Mouse (Mus musculus) right cerebral cortex, postnatal 10 days (tissue): ENCODE data around the gene Mast3.

Experiments
- DNase-seq, 2 experiments: peaks; one replicate each; pipeline ENCODE4 v3.0.0; 2021; ENCODE audit warnings: low spot score in 2 of 2

Mast3 gene

GRCm38 (mm10) chr8:70762118-70762517 is 42.7 kb downstream of the Mast3 start:
- DNase-seq, result no peak

DNA sequence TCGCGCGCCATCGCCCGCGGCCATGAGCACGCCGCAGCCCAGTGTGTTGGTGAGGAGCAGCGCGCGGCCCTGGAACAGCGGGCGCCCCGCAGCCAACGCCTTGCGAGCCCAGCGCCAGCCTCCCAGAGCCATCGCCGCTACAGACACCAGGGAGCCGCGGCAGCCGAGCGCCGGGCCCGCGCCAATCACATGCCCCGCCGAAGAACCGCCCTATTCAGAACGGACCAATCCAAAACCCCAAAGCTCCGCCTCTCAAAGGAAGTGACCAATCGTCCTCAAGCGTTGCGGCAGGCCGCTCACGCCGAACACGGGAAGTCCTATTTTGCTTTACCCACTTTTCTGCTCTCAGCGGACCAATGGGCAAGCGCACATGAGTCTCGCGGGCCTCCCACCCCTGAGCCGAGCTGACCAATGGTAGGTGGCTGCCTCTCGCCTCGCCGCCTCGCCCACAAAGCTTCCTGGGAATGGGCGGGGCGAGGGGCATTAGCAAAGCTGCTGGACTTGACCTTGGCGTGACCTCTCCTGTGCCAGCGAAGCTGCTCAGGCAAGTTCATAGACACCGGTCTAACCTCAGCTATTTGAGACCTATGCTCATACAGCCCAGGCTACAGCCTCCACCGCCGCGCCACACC is 44.0 kb downstream of the Mast3 start, which contains the start of gene Mpv17l2:
Gene Mpv17l2 (minus strand): TSS at position 172 of the 632 bp plus-strand sequence.
- peak; percentile 99 for DNase-seq

GRCm38 (mm10) chr8:70760350-70760749 is 44.5 kb downstream of the Mast3 start:
- peak in 1 of 2 experiments; percentile 75 for DNase-seq

- peak; percentile 61 to 67 for DNase-seq
These were observed 46.0 kb downstream of the Mast3 start for GRCm38 (mm10) chr8:70758616-70759561.

DNA sequence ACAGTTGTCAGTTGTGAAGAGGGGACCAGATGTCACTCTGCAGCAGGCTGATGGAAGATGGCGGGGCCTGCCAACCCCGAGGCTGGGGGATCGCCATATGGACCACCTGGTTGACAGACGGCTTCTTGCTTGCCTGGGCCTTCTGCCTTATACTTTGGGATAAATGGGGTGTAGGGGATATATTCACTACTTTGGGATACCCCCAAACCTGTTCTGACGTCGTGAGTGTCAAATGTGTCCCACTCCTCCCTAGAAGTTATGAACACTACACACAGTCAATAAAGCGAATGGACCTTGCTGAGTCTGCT is 46.6 kb downstream of the Mast3 start:
- DNase-seq, result peak; percentile 49 to 56

GRCm38 (mm10) chr8:70757523-70758307 is 47.1 kb downstream of the Mast3 start:
- peak; percentile 64 to 70 for DNase-seq

DNA sequence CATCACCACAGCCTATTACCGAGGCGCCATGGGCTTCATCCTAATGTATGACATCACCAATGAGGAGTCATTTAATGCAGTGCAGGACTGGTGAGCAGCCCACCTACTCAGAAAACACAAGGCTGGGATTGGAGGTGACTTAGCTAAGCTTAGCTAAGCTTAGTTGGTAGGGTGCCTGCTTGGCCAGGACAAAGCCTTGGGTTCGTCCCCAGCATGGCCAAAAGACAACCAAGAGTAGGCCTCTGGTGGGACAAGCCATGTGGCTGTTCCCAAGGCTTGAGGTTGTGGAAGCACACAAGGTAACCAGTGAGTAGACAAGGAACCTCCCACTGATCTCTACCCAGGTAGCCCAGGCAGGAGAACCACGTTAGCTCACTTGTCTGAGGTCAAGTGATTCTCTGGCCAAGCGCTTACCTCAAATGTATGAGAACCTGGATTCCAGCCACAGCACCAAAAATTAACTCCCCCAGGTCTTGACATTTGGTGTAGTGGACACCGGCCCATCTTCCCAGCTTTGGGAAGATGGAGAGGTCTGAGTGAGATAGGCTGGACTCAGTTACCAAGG is 48.3 kb downstream of the Mast3 start:
- DNase-seq, result peak in 1 of 2 experiments; percentile 31

- peak; percentile 44 to 50 for DNase-seq
These were observed 49.0 kb downstream of the Mast3 start for GRCm38 (mm10) chr8:70755661-70756475.

DNA sequence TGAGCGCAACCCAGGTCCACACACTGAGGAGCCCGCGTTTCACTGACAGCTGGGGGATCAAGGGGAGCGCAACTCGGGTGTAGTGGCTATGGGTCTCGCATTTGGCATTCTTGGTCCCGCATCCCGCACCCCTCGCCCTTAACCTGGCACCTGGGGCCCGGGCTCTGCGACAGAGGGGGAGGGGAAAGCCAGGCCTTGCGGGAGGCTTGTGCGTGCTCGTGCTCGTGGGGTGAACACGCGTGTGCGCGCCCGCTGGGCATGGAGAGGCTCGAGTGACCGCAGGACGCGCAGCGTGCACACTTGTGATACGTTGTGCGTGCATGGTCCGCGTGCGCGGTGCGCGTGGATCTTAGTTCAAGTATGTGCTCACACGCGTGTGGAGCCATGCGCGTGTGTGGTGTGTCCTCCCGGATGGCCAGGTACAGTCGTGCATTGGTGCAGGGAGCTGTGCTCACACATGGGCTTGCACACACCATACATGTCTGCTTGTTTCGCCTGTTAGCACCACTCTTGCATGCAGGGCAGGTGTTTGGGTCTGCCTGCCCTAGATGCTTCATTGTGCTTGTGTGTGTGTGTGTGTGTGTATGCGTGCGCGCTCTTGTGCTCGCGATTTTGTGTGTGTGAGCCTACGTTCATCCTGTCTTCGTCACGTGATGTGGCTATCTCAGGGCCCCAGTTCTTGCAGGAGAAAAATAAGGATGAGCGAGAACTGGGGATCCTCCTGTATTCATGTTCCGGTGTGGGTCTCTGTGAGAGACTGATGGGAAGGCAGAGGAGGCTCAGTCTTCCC is 49.8 kb downstream of the Mast3 start:
- DNase-seq, result peak; percentile 90

DNA sequence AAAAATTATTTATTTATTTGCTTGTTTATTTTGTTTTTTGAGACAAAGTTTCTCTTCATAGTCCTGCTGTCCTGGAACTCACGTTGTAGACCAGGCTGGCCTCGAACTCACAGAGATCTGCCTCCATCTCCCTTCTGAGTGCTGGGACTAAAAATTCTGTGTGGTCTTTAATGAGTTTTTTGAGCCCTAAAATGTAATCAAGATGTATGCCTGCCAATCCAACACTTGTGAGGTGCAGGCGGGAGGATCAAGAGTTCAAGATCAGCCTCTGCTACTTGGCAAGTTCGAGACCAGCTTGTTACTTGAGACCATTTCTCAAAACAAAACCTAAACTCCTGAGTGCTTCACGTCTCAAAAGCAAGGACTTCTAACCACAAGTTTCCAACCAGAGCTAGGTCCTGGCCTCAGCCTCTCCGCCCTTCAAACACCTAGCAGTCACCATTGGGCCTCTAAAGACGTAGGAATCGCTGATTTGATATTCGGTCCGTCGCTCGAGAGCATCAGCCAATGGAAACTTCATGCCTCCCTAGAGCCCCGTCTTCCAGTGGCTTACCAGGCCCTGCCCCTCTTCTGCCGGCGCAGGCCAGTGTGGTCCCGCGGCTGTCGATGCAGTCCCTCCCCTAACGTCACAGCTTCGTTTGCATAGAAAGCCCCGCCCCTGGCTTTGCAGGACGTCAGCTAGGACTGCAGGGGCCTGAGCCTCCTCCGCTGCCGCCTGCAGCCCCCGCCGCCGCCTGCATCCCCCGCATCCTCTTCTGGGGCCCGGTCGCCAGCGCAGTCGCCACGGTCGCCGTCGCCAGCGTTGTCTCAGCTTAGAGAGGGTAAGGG is 50.6 kb downstream of the Mast3 start, which contains the start of gene Rab3a:
Gene Rab3a (plus strand): TSS at position 637 of the 828 bp plus-strand sequence.
- DNase-seq, result peak; percentile 98 to 99

- peak; percentile 89 for DNase-seq
These were observed 51.7 kb downstream of the Mast3 start for GRCm38 (mm10) chr8:70753151-70753550.

GRCm38 (mm10) chr8:70752000-70752764 is 52.7 kb downstream of the Mast3 start:
- DNase-seq, result peak; percentile 69 to 81

GRCm38 (mm10) chr8:70750128-70750680 is 54.6 kb downstream of the Mast3 start:
- DNase-seq, result peak; percentile 28 to 47

DNA sequence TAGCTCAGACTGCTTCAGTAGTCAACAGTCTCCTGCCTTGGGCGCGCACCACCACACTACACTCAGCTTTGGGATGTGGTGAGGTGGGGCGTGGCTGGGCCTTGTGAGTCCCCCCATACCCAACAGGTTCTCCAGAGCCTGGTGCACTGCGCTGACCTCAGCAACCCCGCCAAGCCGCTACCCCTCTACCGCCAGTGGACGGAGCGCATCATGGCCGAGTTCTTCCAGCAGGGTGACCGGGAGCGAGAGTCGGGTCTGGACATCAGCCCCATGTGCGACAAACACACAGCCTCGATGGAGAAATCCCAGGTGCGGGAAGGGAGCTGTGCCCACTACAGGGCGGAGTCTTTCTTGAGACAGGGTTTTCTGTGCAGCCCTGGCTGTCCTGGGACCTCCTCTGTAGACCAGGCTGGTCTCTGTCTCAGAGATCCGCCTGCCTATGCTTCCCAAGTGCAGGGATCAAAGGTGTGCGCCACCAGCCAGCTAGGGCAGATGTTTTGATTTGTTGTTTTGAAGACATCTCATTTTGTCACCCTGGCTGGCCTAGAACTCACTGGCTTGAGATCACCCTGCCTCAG is 55.7 kb downstream of the Mast3 start:
- peak in 1 of 2 experiments; percentile 30 for DNase-seq

GRCm38 (mm10) chr8:70748246-70749096 is 56.4 kb downstream of the Mast3 start:
- DNase-seq, result peak in 1 of 2 experiments; percentile 18

- peak in 1 of 2 experiments; percentile 20 for DNase-seq
These were observed 57.5 kb downstream of the Mast3 start for GRCm38 (mm10) chr8:70747211-70747890.
